Mouse (Mus musculus): ENCODE data around the gene Ttll12. TPM values are rescaled to one million over a fixed set of nuclear protein-coding genes. Genes with fewer than 3 reads are reported as not detected.

The Ttll12 gene
- total RNA-seq, 2 experiments from 2014 or later = 5.6 to 6.5 TPM

DNA sequence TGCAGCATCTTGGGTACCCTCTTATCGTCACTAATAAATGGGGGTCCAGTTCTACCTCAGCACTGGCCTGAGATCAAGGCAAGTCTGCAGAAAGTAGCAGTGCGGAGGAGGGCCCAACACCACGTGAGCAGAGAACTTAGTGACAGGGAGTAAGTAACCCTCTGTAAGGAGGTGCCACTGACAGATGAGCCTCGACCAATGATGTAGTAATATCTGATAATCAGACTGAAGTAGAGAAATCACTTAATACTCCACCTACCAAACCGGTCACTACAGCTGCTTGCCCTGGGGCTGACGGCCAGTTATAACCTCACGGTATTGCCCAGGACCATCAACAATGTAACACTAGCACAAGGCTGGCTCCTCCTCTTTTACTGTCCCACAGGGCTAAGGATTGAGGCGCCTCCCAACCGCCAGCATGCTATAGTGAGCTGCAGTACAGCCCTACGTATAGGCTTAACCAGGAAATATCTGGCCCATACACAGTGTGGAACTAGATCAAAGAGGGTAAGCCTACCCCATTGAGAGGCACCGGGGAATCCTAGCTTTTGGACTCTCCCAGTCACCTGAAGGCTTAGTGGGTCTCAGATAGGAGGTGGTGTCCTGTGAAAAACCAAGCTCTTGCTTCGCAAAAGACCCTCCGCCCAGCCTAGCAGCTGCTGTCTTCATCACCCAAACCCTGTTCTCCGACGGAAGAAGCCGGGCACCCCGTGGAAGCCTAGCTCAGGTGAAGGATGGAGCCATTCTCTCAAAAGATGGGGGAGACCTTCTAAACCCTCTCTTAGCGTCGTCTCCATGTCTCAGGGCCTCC, 1.1 kb downstream of the Ttll12 start:
- DNase-seq = no peak
- intact Hi-C loops (cut with DNase I) = no loop called here

- no peak for DNase-seq
- intact Hi-C loops (cut with DNase I) = no loop called here
Measured at GRCm38 (mm10) chr15:83593189-83593585, 1.8 kb downstream of the Ttll12 start.

DNA sequence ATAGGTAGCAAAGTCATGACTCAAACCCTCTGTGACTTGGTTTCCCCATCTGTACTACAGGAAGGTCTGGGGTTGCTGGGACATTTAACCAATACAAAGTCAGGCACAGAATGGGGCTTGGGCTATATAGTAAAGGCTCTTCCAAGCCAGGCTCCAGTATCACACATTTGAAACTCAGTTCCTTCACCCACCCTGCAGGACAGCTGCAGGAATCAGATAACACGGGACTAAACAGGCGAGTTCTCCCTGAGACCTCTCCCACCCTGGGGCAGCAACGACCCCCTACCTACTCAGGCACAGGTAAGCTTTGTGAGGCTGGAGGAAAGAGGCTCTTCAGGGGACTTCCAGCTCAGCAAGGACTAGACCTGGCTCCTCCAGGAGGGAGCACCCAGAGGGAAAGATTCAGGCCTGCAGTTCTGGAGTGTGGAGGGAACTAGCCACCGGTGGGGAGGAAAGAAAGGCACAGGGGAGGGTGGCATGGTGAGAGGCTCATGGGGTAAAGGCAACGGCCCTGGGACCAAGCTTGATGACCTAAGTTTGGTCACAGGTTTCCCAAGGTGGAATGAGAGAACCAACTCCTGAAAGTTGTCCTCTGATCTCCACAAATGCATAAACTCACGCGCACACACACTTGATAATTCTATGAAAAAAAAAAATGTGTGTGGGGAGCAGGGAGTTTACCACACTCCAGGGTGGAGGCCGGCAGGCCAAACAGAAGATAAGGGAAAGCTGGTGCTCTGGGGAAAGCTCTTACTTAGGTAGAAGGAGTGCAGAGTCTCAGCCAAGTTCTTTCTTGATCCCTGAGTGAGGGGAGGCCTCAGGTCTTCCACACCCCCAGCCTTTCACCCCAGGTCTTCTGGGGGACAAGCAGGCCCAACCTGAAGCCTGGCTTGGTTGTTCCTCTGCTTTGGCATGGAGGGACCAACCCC, 2.4 kb downstream of the Ttll12 start:
- no peak for DNase-seq
- intact Hi-C loops (cut with DNase I) = no loop called here

DNA sequence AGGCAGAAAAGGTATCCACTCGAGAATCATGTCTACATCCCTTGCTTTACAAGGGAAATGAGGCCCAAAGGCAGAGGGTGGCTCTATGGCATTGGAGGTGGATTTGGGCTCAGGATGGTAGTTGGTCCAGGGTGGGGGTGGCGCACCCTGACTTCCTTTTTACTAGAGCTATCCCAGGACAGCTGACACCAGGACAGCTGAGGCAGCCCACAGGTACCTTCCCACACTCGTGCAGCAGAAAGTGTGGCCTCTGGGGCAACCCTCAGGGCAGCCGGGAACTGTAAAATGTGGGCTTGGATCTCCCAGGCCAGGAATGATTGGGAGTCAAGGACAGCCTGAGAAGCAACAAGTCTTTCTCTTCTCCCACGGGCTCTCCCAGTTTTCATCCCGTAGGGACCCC, 3.2 kb downstream of the Ttll12 start:
- no peak for DNase-seq
- intact Hi-C loops (cut with DNase I) = no loop called here

DNA sequence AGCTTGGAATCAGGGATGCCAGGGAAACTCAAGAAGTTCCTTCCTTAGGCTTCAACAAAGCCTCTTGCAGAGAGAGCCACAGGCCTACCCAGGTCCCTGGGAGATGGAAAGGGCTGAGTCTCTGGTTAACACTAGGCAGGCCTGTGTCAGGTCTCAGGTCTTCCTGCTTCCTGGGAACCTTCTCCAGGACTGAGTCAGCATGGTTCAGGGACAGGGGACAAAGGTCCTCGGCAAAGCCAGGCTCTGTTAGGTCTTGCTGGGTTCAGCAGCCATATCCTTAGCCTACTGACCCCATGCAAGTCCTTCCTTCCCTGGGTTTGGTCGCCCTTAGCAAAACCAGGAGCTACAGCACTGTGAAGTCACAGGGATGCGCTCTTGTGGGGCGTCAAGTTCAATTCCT, 4.1 kb downstream of the Ttll12 start:
- DNase-seq = no peak
- intact Hi-C loops (cut with DNase I) = no loop called here

DNA sequence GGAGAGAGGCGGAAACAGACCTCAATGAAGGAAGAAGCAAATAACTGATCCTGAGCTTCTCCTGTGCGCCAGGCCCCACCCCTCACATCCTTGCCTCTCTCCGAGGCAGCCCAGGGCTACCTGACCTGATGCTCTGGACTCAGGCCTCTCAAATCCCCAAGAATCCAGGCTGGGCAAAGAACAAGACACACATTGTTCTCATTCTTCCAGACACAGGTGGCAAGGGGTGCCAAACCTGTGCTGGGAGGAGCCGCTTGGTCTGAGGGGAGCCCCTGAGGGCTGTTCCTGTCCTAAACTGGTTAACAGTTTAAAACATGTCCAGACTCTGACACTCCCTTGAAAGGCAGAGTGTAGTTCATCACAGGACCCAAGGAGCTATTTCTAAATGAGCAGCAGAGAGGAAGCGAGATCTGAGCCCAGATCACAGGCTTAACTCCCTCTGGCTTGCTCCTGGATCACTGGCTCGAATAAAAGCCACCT, 10.2 kb downstream of the Ttll12 start:
- intact Hi-C loops (cut with DNase I) = loop anchor here (10.0 kb wide), 1 partner anchor 200 kb away; no protein-coding TSS in a partner anchor
- no peak for DNase-seq

DNA sequence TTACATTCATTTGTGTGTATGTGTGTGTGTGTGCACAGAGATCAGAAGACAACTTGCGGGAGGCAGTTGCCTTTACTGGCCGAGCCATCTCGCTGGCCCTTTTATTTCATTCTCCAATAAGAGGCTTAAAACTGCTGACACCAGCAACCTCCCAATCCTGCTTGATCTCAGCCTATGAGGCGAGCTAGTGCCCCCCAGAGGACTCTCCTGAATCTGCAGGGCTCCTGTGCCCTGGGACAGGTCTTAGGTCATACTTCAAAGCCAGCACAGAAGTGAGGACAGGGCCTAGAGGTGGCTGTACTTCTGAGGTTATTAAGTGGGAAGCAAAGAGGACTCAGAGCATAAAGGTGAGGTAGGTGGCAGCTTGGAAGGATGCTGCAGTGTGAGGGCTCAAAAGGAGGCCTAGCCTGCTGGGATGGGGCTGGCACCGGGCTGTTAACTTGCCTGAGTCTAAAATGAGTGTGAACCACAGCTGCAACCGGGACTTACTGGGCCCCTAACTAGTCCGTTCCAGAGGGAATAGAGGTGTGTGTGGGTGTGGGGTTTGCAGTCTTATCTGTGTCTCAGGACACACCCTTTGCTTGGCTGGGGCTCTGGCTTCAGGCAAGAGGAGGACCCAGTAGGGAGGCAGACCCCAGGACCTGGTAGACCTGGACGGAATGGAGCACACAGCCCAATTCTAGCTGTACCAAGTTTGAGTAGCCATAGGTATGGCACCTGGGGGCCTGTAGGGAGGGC, 11.4 kb downstream of the Ttll12 start:
- DNase-seq = peak; percentile 34 to 62

GRCm38 (mm10) chr15:83582931-83583330, 12.0 kb downstream of the Ttll12 start:
- DNase-seq = no peak

More for the DNA sequence above, 11.4 kb downstream of the Ttll12 start:
- intact Hi-C loops (cut with DNase I) = loop anchor here (10.0 kb wide), 1 partner anchor 199 kb away; no protein-coding TSS in a partner anchor

GRCm38 (mm10) chr15:83576651-83577050, 18.3 kb downstream of the Ttll12 start:
- intact Hi-C loops (cut with DNase I) = no loop called here

More at GRCm38 (mm10) chr15:83582931-83583330, 12.0 kb downstream of the Ttll12 start:
- intact Hi-C loops (cut with DNase I) = loop anchor here (10.0 kb wide), 1 partner anchor 198 kb away; no protein-coding TSS in a partner anchor

GRCm38 (mm10) chr15:83575543-83575942, 19.4 kb downstream of the Ttll12 start:
- DNase-seq = no peak
- intact Hi-C loops (cut with DNase I) = no loop called here

More at GRCm38 (mm10) chr15:83576651-83577050, 18.3 kb downstream of the Ttll12 start:
- DNase-seq = no peak

- intact Hi-C loops (cut with DNase I) = no loop called here
- DNase-seq = no peak
Measured at GRCm38 (mm10) chr15:83574731-83575351, 20.1 kb downstream of the Ttll12 start.

DNA sequence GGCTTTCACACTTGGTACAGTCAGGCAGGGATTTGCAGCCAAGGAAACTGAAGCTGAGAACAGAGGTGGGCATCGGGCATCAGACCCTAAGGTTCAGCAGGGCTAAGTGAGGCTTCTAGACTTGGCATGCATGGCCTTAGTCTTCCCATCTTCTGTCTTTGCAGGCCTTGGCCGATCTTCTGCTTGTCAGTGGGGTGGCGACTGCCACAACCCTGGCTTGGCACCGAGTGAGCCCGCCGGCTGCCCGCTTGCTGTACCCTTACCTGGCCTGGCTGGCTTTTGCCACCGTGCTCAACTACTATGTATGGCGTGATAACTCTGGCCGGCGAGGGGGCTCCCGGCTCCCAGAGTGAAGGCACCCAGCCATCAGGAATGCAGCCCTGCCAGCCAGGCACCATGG, 21.4 kb downstream of the Ttll12 start:
- DNase-seq = no peak
- intact Hi-C loops (cut with DNase I) = no loop called here

- intact Hi-C loops (cut with DNase I) = no loop called here
- no peak for DNase-seq
Measured at GRCm38 (mm10) chr15:83572132-83572531, 22.8 kb downstream of the Ttll12 start.

- intact Hi-C loops (cut with DNase I) = no loop called here
- DNase-seq = no peak
Measured at GRCm38 (mm10) chr15:83571636-83572035, 23.3 kb downstream of the Ttll12 start.

- intact Hi-C loops (cut with DNase I) = no loop called here
- DNase-seq = no peak
Measured at GRCm38 (mm10) chr15:83570641-83571040, 24.3 kb downstream of the Ttll12 start.

DNA sequence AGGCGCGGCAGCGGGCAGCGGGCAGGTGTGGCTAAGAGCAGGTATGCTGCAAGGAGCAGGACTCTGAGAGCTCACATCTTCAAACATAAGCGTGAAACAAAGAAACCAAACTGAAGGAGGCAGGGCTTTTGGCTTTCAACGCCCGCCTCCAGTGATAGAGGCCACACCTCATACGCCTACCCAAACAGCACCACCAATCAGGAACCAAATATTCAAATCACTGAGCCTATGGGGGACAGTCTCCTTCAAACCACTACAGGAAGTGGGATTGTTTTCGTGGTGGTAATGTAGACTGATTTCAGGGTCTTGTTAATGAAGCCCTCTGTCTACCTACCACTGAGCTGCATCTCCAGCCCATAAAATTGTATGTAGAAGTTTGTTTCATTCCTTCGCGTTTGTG, 25.3 kb downstream of the Ttll12 start:
- DNase-seq = no peak
- intact Hi-C loops (cut with DNase I) = no loop called here

- DNase-seq = no peak
- intact Hi-C loops (cut with DNase I) = no loop called here
Measured at GRCm38 (mm10) chr15:83568544-83568943, 26.4 kb downstream of the Ttll12 start.

GRCm38 (mm10) chr15:83567728-83568127, 27.2 kb downstream of the Ttll12 start:
- DNase-seq = no peak
- intact Hi-C loops (cut with DNase I) = no loop called here

DNA sequence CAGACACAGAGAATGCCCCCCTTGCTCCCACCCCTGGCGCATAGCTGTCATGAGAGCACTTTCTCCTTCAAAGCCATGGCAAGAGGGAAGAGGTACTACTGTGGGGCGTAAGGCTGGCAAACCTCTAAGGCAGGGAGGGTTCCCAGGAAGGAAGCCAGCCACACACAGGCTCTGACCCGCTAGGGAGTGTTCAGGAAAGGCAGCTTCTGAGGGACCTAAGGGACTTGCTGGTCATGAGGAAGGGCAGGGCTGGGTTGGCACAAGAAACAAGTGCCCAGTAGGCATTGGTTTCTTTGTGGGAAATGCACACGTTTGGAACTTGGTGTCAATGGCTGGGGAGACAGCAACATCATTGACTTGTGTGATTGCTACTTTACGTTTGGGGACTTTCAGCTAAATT, 29.0 kb downstream of the Ttll12 start:
- DNase-seq = no peak
- intact Hi-C loops (cut with DNase I) = no loop called here

GRCm38 (mm10) chr15:83565434-83565833, 29.5 kb downstream of the Ttll12 start:
- intact Hi-C loops (cut with DNase I) = loop anchor here (2.0 kb wide), 1 partner anchor 41 kb away; no protein-coding TSS in a partner anchor
- DNase-seq = peak; percentile 36 to 40

Measured in heart, postnatal 36 days (tissue).